Mouse (Mus musculus) intestine, embryonic 16.5 days (tissue): Measurements from ENCODE around the gene Fam83d. TPM values are rescaled to one million over a fixed set of nuclear protein-coding genes. Genes with fewer than 3 reads are reported as not detected.
"Not testable (repeated sequence)": the region's sequence is repeated elsewhere in the genome, so short reads cannot be mapped to it uniquely, and the experiment has no call there.

Source experiments
- ATAC-seq: fragments of 200-750 bp; cut with Nextera tagmentation; 2 replicates; pipeline ENCODE4 v1.8.0; 2017; ENCODE audit warnings: moderate TSS enrichment, moderate library complexity
- H3K27ac ChIP-seq: fragments of 300-500 bp; sonication (generic); 2 replicates; pipeline ENCODE4 v1.5.1; 2014; ENCODE audit warnings: mild to moderate bottlenecking, low read length
- H3K27me3 ChIP-seq: fragments of 300-500 bp; sonication (generic); replicated peaks from 2 replicates; pipeline ENCODE4 v1.6.1; 2014; ENCODE audit warnings: low read length, control low read depth, mixed read lengths; ENCODE audit not compliant: control insufficient read depth, insufficient read depth
- H3K36me3 ChIP-seq: fragments of 300-500 bp; sonication (generic); 2 replicates; pipeline ENCODE4 v1.6.1; 2014; ENCODE audit warnings: low read length, control low read depth; ENCODE audit not compliant: control insufficient read depth, insufficient read depth
- H3K4me1 ChIP-seq: fragments of 300-500 bp; sonication (generic); 2 replicates; pipeline ENCODE4 v1.6.1; 2014; ENCODE audit warnings: low read length, control low read depth, mixed read lengths; ENCODE audit not compliant: control insufficient read depth, insufficient read depth
- H3K4me2 ChIP-seq: fragments of 300-500 bp; sonication (generic); 2 replicates; pipeline ENCODE4 v1.6.1; 2014; ENCODE audit warnings: low read depth, low read length, control low read depth
- H3K4me3 ChIP-seq: fragments of 300-500 bp; sonication (generic); 2 replicates; pipeline ENCODE4 v1.5.1; 2014; ENCODE audit warnings: mild to moderate bottlenecking, low read length
- H3K9ac ChIP-seq: fragments of 300-500 bp; sonication (generic); 2 replicates; pipeline ENCODE4 v1.6.1; 2014; ENCODE audit warnings: low read depth, low read length
- H3K9me3 ChIP-seq: fragments of 300-500 bp; sonication (generic); 2 replicates; pipeline ENCODE4 v1.6.1; 2016; ENCODE audit warnings: low read length, control low read depth; ENCODE audit not compliant: control insufficient read depth
- WGBS: fragments of 180-500 bp; shearing (Covaris S2); extraction: QIAGEN DNeasy Blood & Tissue Kit; methylation state at CpG from one replicate; pipeline ENCODE4 v1.1.7; 2014; 5-methylcytosine and 5-hydroxymethylcytosine counted together
- polyA plus RNA-seq: library from polyadenylated mRNA; unstranded; fragments of >200 nt; fragmentation: Nextera tagmentation; extraction: Ambion mirVana; gene quantifications from 2 replicates; pipeline ENCODE4 v1.2.1, GENCODE M21; 2015

The Fam83d gene
- polyA plus RNA-seq, 1 experiment from 2014 or later, result 45.0 TPM

DNA sequence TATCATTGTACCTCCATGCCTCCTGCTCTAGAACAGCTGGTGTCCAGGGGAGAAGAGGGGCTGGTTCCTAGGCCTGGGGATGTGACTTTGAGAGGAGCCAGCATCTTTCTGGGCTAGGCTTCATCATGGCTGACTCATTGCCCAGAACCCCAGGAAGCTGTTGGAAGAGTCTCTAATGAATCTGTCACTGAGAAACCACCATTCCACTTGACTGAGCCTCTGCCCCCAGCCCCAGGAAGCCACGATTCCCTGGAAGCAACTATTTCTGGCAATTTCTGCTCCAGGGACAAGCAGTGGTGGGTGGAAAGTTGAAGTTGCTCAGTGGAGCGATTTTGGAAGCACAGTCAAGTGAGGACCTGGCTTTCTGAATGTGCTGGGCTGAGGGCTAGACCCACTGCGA lies 37.0 kb upstream of the Fam83d start:
- Histone ChIP-seq H3K27me3 (no peaks in the 10 kb centered on the region), H3K27ac (no peak overlapping the region), H3K4me3 (no peak overlapping the region), H3K4me2 (no peak overlapping the region), H3K9me3 (no peaks in the 10 kb centered on the region), H3K4me1 (peaks cover 5% of the 10 kb centered on the region; the same call in 1 of the 2 replicates), H3K36me3 (no peaks in the 10 kb centered on the region), H3K9ac (no peak overlapping the region)
- WGBS, result 64% methylated on average over 3 of the region's 3 CpGs
- ATAC-seq, result no peak

GRCm38 (mm10) chr2:158732521-158732920 lies 35.4 kb upstream of the Fam83d start:
- H3K36me3 ChIP-seq, result no peaks in the 10 kb centered on the region
- no peaks in the 10 kb centered on the region for H3K27me3 ChIP-seq
- ATAC-seq, result no peak
- H3K27ac ChIP-seq, result no peak overlapping the region
- H3K9ac ChIP-seq, result no peak overlapping the region
- peaks cover 5% of the 10 kb centered on the region; the same call in 1 of the 2 replicates for H3K4me1 ChIP-seq
- WGBS, result 86% methylated on average over 9 of the region's 9 CpGs
- H3K4me2 ChIP-seq, result no peak overlapping the region
- H3K9me3 ChIP-seq, result no peaks in the 10 kb centered on the region
- H3K4me3 ChIP-seq, result no peak overlapping the region

DNA sequence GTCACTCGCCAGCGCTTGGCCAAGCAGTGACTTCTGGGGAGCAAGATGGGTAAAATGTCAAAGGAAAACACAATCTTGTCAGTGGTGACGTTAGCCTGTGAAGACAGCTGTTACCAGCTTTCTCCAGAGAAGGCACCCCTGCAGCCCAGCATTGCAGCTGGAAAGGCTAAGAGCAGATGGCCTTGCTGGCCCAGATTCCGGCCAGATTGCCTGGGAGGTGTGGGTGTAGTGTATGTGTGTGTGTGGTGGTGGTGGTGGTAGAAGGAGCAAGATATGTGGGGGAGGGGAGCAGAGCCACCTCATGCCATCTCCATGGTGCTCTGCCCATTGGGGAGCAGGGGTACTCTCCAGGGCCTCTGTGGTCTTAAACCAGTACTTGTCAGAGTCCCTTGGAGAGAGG lies 34.8 kb upstream of the Fam83d start:
- ATAC-seq, result no peak
- Histone ChIP-seq H3K4me3 (no peak overlapping the region), H3K4me2 (no peak overlapping the region), H3K9me3 (no peaks in the 10 kb centered on the region), H3K9ac (no peak overlapping the region), H3K4me1 (peaks cover 5% of the 10 kb centered on the region; the same call in 1 of the 2 replicates), H3K36me3 (no peaks in the 10 kb centered on the region), H3K27me3 (no peaks in the 10 kb centered on the region), H3K27ac (no peak overlapping the region)
- 58% methylated on average over 4 of the region's 4 CpGs for WGBS

GRCm38 (mm10) chr2:158733914-158734313 lies 34.0 kb upstream of the Fam83d start:
- WGBS, result 73% methylated on average over 6 of the region's 6 CpGs
- no peaks in the 10 kb centered on the region for H3K9me3 ChIP-seq
- H3K36me3 ChIP-seq, result no peaks in the 10 kb centered on the region
- no peaks in the 10 kb centered on the region for H3K27me3 ChIP-seq
- H3K27ac ChIP-seq, result no peak overlapping the region
- peaks cover 5% of the 10 kb centered on the region; the same call in 1 of the 2 replicates for H3K4me1 ChIP-seq
- H3K4me3 ChIP-seq, result no peak overlapping the region
- no peak overlapping the region for H3K4me2 ChIP-seq
- H3K9ac ChIP-seq, result no peak overlapping the region
- no peak for ATAC-seq

GRCm38 (mm10) chr2:158734500-158735152 lies 33.3 kb upstream of the Fam83d start:
- H3K4me1 ChIP-seq, result peaks cover 5% of the 10 kb centered on the region; the same call in 1 of the 2 replicates
- H3K9me3 ChIP-seq, result no peaks in the 10 kb centered on the region
- no peak overlapping the region for H3K4me2 ChIP-seq
- H3K36me3 ChIP-seq, result no peaks in the 10 kb centered on the region
- ATAC-seq, result no peak
- 62% methylated on average over 7 of the region's 7 CpGs for WGBS
- H3K27ac ChIP-seq, result no peak overlapping the region
- H3K4me3 ChIP-seq, result no peak overlapping the region
- H3K27me3 ChIP-seq, result no peaks in the 10 kb centered on the region
- no peak overlapping the region for H3K9ac ChIP-seq

GRCm38 (mm10) chr2:158735340-158735739 lies 32.6 kb upstream of the Fam83d start:
- no peaks in the 10 kb centered on the region for H3K36me3 ChIP-seq
- no peak overlapping the region for H3K4me3 ChIP-seq
- H3K9me3 ChIP-seq, result no peaks in the 10 kb centered on the region
- no peak for ATAC-seq
- no peak overlapping the region for H3K4me2 ChIP-seq
- H3K4me1 ChIP-seq, result peaks cover 5% of the 10 kb centered on the region; the same call in 1 of the 2 replicates
- no peak overlapping the region for H3K27ac ChIP-seq
- no peaks in the 10 kb centered on the region for H3K27me3 ChIP-seq
- H3K9ac ChIP-seq, result no peak overlapping the region
- WGBS, result 84% methylated on average over 8 of the region's 8 CpGs

- not testable (repeated sequence) for H3K4me3 ChIP-seq, H3K9ac ChIP-seq, H3K9me3 ChIP-seq, H3K4me1 ChIP-seq, H3K27me3 ChIP-seq, H3K36me3 ChIP-seq, ATAC-seq, H3K4me2 ChIP-seq, H3K27ac ChIP-seq
- 78% methylated on average over 4 of the region's 4 CpGs for WGBS
These were observed 31.6 kb upstream of the Fam83d start for GRCm38 (mm10) chr2:158736247-158736646.

- 82% methylated on average over 11 of the region's 11 CpGs for WGBS
- no peak for ATAC-seq
- H3K9ac ChIP-seq, result no peak overlapping the region
- no peak overlapping the region for H3K4me3 ChIP-seq
- H3K27me3 ChIP-seq, result no peaks in the 10 kb centered on the region
- peaks cover 5% of the 10 kb centered on the region; the same call in 1 of the 2 replicates for H3K4me1 ChIP-seq
- H3K27ac ChIP-seq, result no peak overlapping the region
- H3K36me3 ChIP-seq, result no peaks in the 10 kb centered on the region
- no peaks in the 10 kb centered on the region for H3K9me3 ChIP-seq
- no peak overlapping the region for H3K4me2 ChIP-seq
These were observed 29.3 kb upstream of the Fam83d start for GRCm38 (mm10) chr2:158738591-158738990.

- H3K4me3 ChIP-seq, result no peak overlapping the region
- no peak overlapping the region for H3K4me2 ChIP-seq
- no peak for ATAC-seq
- H3K27me3 ChIP-seq, result no peaks in the 10 kb centered on the region
- H3K9me3 ChIP-seq, result no peaks in the 10 kb centered on the region
- H3K36me3 ChIP-seq, result no peaks in the 10 kb centered on the region
- peaks cover 3% of the 10 kb centered on the region; the same call in 1 of the 2 replicates for H3K4me1 ChIP-seq
- 68% methylated on average over 3 of the region's 3 CpGs for WGBS
- H3K27ac ChIP-seq, result no peak overlapping the region
- no peak overlapping the region for H3K9ac ChIP-seq
These were observed 28.8 kb upstream of the Fam83d start for GRCm38 (mm10) chr2:158739113-158739512.

DNA sequence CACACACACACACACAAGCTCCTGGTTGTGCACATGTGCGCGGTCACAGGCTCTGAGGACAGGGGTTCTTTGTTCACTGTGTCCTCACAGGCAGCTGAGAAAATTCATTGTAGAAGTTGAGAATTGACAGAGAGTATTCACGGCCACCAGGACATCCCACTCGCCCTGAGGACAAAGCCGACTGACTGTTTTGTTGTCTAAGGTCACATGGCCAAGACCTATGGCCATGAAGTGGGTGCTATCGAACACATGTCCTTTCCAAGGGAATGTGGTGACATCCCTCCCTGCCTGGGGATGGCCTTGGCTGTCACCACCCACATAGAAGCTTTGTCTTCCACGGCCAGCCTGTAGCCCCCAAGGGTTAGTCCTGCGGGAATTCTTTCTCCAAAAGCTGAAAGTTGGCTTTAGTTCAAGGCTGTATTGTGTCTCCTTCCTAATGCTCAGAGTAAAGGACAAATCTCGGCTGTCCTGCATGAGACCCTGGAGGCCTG lies 26.8 kb upstream of the Fam83d start:
- Histone ChIP-seq H3K9ac (no peak overlapping the region), H3K27ac (no peak overlapping the region), H3K4me2 (no peak overlapping the region), H3K4me1 (no peaks in the 10 kb centered on the region), H3K9me3 (no peaks in the 10 kb centered on the region), H3K27me3 (no peaks in the 10 kb centered on the region), H3K4me3 (no peak overlapping the region), H3K36me3 (no peaks in the 10 kb centered on the region)
- ATAC-seq, result no peak
- 73% methylated on average over 9 of the region's 9 CpGs for WGBS
